Mouse (Mus musculus) kidney, postnatal 10 days (tissue): ENCODE measurements around the gene Med26.

Experiments
- DNase-seq: peaks from one replicate; pipeline ENCODE4 v3.0.0; 2021; ENCODE audit warnings: mixed read lengths

Med26 gene

GRCm38 (mm10) chr8:72547802-72548643 lies at the start of gene Med26:
TSS of gene Med26 (minus strand) at chr8:72548270.
- DNase-seq: peak; percentile 99

- peak; percentile 63 for DNase-seq
Observed at GRCm38 (mm10) chr8:72590198-72590597, 42.1 kb upstream of the Med26 start.

GRCm38 (mm10) chr8:72589286-72589685 lies 41.2 kb upstream of the Med26 start:
- no peak for DNase-seq

GRCm38 (mm10) chr8:72588865-72589264 lies 40.8 kb upstream of the Med26 start:
- no peak for DNase-seq

GRCm38 (mm10) chr8:72587806-72588205 lies 39.7 kb upstream of the Med26 start:
- DNase-seq: no peak

- DNase-seq: no peak
Observed at GRCm38 (mm10) chr8:72584390-72584789, 36.3 kb upstream of the Med26 start.

GRCm38 (mm10) chr8:72583056-72583771 lies 35.1 kb upstream of the Med26 start:
- peak; percentile 35 for DNase-seq

GRCm38 (mm10) chr8:72579374-72579773 lies 31.3 kb upstream of the Med26 start:
- DNase-seq: no peak

- peak; percentile 27 for DNase-seq
Observed at GRCm38 (mm10) chr8:72577941-72578340, 29.9 kb upstream of the Med26 start.

- no peak for DNase-seq
Observed at GRCm38 (mm10) chr8:72577266-72577665, 29.2 kb upstream of the Med26 start.

GRCm38 (mm10) chr8:72575915-72576314 lies 27.8 kb upstream of the Med26 start:
- no peak for DNase-seq

- DNase-seq: no peak
Observed at GRCm38 (mm10) chr8:72573450-72573849, 25.4 kb upstream of the Med26 start.

- DNase-seq: no peak
Observed at GRCm38 (mm10) chr8:72572507-72572906, 24.4 kb upstream of the Med26 start.

GRCm38 (mm10) chr8:72571611-72572473 lies 23.8 kb upstream of the Med26 start, which contains the start of gene Tmem38a:
TSS of gene Tmem38a (plus strand) at chr8:72572055.
- DNase-seq: peak; percentile 89

- peak; percentile 98 for DNase-seq
Observed at GRCm38 (mm10) chr8:72570633-72571610, 22.9 kb upstream of the Med26 start, which contains the start of gene Smim7. TSS of gene Smim7 (minus strand) at chr8:72571088.

GRCm38 (mm10) chr8:72565970-72566369 lies 17.9 kb upstream of the Med26 start:
- DNase-seq: no peak

- DNase-seq: no peak
Observed at GRCm38 (mm10) chr8:72561111-72561689, 13.1 kb upstream of the Med26 start.

GRCm38 (mm10) chr8:72555770-72556169 lies 7.7 kb upstream of the Med26 start:
- DNase-seq: no peak

- no peak for DNase-seq
Observed at GRCm38 (mm10) chr8:72549314-72549892, 1.3 kb upstream of the Med26 start.

GRCm38 (mm10) chr8:72548644-72549313 lies 709 bp upstream of the Med26 start:
- peak; percentile 75 for DNase-seq
